Mouse (Mus musculus) natural killer cell, adult 2 months (primary cell): ENCODE data around the gene Mgat4e.
A peak's percentile ranks its signal among the peaks of the same experiment; 100 is the strongest.

ENCODE experiments used
- DNase-seq, 2 experiments: peaks; one replicate each; pipeline ENCODE4 v3.0.0; 2022; ENCODE audit warnings: low spot score in 2 of 2

Gene Mgat4e

GRCm38 (mm10) chr1:134513312-134513860 lies 36.1 kb downstream of the Mgat4e start:
- DNase-seq = peak in 1 of 2 experiments; percentile 7

DNA sequence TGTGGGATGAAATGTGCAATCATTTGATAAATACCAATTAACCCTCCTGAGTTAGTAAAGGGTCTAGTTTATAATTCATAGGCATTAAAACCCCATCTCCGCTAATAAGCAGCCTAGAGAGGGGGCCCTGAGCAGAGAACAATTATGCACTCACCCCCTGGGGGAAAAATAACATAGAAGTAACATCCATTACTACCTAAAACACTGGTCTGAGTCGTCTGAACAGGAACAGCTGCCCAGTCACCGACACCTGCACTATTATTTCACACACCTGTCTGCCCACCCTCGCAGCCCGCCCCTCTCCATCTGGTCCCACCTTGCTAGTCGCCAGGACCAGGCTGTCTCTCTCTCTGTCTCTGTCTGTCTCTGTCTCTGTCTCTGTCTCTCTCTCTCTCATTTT lies 36.9 kb downstream of the Mgat4e start:
- DNase-seq = no peak

- no peak for DNase-seq
Measured at GRCm38 (mm10) chr1:134512183-134512582, 37.3 kb downstream of the Mgat4e start.

- peak; percentile 56 to 66 for DNase-seq
Measured at GRCm38 (mm10) chr1:134510018-134510417, 39.5 kb downstream of the Mgat4e start.

- DNase-seq = no peak
Measured at GRCm38 (mm10) chr1:134506201-134506600, 43.3 kb downstream of the Mgat4e start.

GRCm38 (mm10) chr1:134500916-134501315 lies 48.6 kb downstream of the Mgat4e start:
- no peak for DNase-seq

- DNase-seq = no peak
Measured at GRCm38 (mm10) chr1:134495991-134496390, 53.5 kb downstream of the Mgat4e start.

- DNase-seq = no peak
Measured at GRCm38 (mm10) chr1:134495216-134495539, 54.3 kb downstream of the Mgat4e start.

DNA sequence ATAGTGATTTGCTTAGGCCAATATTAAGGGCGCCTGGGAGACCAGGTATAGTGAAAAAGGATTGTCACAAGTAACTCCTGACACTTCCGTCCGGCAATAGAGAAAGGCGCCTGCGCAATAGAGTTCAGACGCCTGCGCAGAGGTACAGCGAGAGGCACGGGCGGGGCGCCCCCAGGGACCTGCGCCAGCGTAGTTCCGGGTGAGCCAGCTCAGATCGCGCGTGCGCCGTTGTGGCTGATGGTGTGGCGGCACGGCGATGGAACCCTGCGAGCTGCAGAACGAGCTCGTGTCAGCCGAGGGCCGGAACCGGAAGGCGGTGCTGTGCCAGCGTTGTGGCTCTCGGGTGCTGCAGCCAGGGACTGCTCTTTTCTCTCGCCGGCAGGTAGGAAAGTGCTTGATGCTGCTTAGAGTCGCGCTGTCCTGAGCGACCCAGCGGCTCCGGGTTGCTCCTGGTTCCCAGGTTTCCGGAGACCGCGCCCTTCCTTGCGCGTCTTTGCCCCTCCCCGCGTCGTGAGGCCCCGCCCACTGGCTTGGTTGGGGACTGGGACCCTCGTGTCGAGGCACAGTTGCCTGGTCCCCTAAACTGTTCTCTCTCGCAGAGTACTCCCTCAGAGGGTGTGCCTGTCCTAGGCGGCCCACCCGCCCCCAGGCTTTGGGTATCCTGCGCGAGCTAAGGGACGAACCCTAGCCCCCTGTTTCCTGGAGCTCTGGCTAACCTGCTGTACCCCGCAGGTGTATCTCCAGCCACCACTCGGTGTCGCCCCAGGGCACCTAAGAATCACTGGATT lies 54.9 kb downstream of the Mgat4e start, which contains the start of gene Rabif:
TSS of gene Rabif (plus strand) at position 221 of the 788 bp plus-strand sequence.
- DNase-seq = peak; percentile 99 to 100

GRCm38 (mm10) chr1:134493956-134494355 lies 55.5 kb downstream of the Mgat4e start:
- no peak for DNase-seq

- no peak for DNase-seq
Measured at GRCm38 (mm10) chr1:134493496-134493895, 56.0 kb downstream of the Mgat4e start.

DNA sequence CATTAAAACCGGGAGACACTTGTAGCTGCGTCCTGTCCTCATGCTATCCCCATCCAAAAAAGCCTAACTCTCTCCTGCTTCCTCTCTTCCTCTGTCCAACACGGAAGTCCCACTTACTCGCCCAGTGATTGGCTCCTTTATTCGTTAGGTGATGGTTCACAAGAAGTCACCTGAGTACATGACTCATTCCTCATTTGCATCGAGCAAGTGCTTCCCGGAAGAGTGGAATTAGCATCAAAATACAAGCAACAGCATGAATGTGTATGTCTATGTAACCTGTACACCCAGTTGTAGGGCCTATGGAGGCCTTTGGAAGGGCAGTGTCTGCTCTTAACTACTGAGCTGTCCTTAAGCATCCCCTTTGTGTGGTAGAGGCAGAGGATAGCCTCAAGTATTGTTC lies 57.2 kb downstream of the Mgat4e start:
- DNase-seq = no peak
